Mouse (Mus musculus): Measurements from ENCODE around the gene Kcnmb3. TPM values are rescaled to one million over a fixed set of nuclear protein-coding genes. Genes with fewer than 3 reads are reported as not detected.

Kcnmb3 gene
- polyA plus RNA-seq (2016; fragmentation: Nextera tagmentation; extraction: Ambion mirVana), result 0.09 TPM in 1 of 2 replicates, not detected in the other

- Histone ChIP-seq H3K27ac (replicated peaks) (no peak within 1 kb of the TSS), H3K4me1 (peaks cover 25% of the 10 kb centered on the region), H3K27me3 (replicated peaks; ENCODE audit: low read depth, poor library complexity, severe bottlenecking) (no peaks in the 10 kb centered on the region), H3K36me3 (replicated peaks) (no peaks in the 10 kb centered on the region), H3K4me3 (no peak within 1 kb of the TSS), H3K9me3 (no peaks in the 10 kb centered on the region)
- no peak for DNase-seq (ENCODE audit: low spot score)
- 81% methylated on average over 11 of the region's 11 CpGs for WGBS
Observed at GRCm38 (mm10) chr3:32492097-32493090, at the start of gene Kcnmb3. Gene Kcnmb3 (minus strand): TSS chr3:32492231.

GRCm38 (mm10) chr3:32538091-32538490 lies 46.1 kb upstream of the Kcnmb3 start:
- WGBS, result 86% methylated on average over 5 of the region's 5 CpGs
- Histone ChIP-seq H3K27me3 (replicated peaks; ENCODE audit: low read depth, poor library complexity, severe bottlenecking) (no peaks in the 10 kb centered on the region), H3K9me3 (no peaks in the 10 kb centered on the region), H3K4me1 (no peaks in the 10 kb centered on the region), H3K4me3 (no peak overlapping the region), H3K36me3 (replicated peaks) (peaks cover 82% of the 10 kb centered on the region), H3K27ac (replicated peaks) (no peak overlapping the region)
- no peak for DNase-seq (ENCODE audit: low spot score)

GRCm38 (mm10) chr3:32537556-32537955 lies 45.5 kb upstream of the Kcnmb3 start:
- DNase-seq (ENCODE audit: low spot score), result no peak
- Histone ChIP-seq H3K4me1 (no peaks in the 10 kb centered on the region), H3K27me3 (replicated peaks; ENCODE audit: low read depth, poor library complexity, severe bottlenecking) (no peaks in the 10 kb centered on the region), H3K4me3 (no peak overlapping the region), H3K27ac (replicated peaks) (no peak overlapping the region), H3K36me3 (replicated peaks) (peaks cover 80% of the 10 kb centered on the region), H3K9me3 (no peaks in the 10 kb centered on the region)
- 78% methylated on average over 1 of the region's 1 CpGs for WGBS

DNA sequence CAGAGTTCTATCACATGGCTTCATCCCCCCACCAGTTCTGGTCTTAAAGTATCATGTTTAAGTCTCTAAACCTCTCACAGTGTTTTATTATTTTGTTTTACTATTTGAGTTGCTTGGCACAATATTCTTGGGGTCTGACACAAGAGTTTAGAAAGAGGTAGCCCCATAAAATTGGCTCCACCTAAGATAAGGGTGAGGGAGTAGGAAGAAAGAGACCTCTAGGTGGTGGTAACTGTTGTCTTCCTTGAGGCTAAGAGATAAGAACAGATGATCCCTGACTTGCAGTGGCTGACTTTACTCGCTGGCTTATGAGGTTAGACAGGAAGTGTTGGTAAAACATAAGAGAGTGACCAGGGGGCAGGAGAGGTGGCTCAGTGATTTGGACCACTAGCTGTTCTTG lies 43.7 kb upstream of the Kcnmb3 start:
- Histone ChIP-seq H3K9me3 (no peaks in the 10 kb centered on the region), H3K27me3 (replicated peaks; ENCODE audit: low read depth, poor library complexity, severe bottlenecking) (no peaks in the 10 kb centered on the region), H3K27ac (replicated peaks) (no peak overlapping the region), H3K36me3 (replicated peaks) (peaks cover 81% of the 10 kb centered on the region), H3K4me1 (no peaks in the 10 kb centered on the region), H3K4me3 (no peak overlapping the region)
- no peak for DNase-seq (ENCODE audit: low spot score)
- WGBS, result 75% methylated on average over 1 of the region's 1 CpGs

DNA sequence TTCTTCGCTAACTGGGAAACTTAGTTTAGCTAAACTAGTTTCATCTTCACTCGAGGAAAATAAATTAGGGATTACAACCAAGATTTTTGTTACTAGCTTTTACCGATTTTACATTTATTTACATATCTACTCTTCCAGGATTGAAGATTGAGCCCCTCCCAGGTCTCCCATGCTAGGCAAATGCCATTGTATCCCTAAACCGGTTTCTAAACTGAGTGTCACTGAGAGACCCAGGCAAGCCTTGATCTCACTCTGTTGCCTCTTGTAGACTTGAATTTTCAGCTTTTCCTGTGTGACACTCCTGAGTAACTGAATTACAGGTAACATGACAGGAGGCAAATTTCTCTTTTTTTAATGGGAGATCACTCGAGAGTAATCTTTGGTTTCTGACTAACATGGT lies 38.0 kb upstream of the Kcnmb3 start:
- H3K36me3 ChIP-seq (replicated peaks), result peaks cover 38% of the 10 kb centered on the region
- DNase-seq (ENCODE audit: low spot score), result no peak
- H3K27me3 ChIP-seq (replicated peaks; ENCODE audit: low read depth, poor library complexity, severe bottlenecking), result no peaks in the 10 kb centered on the region
- peak overlapping the region; percentile 85 for H3K4me3 ChIP-seq
- H3K4me1 ChIP-seq, result peaks cover 5% of the 10 kb centered on the region
- 15% methylated on average over 5 of the region's 5 CpGs for WGBS
- H3K9me3 ChIP-seq, result peaks cover 13% of the 10 kb centered on the region
- H3K27ac ChIP-seq (replicated peaks), result peak overlapping the region; percentile 83; the same call in 1 of the 2 replicates

DNA sequence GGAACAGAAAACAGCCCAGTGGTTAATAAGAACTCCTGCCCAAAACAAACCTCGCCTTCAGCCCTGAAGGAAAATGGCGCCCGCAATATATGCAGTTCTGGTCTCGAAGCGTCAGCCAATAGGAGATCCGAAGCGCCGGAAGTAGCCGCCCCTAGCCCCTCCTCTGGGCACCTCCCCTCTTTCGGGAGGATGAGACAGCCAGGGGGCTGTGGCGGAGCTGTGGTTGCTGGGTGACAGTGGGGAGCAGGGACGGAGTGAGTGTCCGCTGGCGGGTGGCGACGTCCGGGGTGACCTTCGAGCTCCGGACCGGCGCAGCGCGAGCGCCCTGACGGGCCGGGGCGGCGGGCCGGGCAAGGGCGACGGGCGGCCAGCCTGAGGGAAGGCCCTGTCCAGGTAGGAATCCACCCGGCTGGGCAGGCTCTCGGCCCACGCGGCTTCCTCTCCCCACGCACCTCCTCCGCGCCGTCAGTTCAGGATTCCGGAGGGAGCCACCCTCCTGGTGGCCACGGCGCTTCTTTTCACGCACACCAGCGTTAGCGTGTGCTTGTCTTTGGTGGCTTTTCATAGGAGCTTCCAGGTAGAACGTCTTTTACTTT lies 37.4 kb upstream of the Kcnmb3 start, which contains the start of gene Mfn1:
TSS of gene Mfn1 (plus strand) at position 163 of the 596 bp plus-strand sequence.
- DNase-seq (ENCODE audit: low spot score), result peak; percentile 94
- peak within 1 kb of the TSS; percentile 85 for H3K4me3 ChIP-seq
- no peaks in the 10 kb centered on the region for H3K27me3 ChIP-seq (replicated peaks; ENCODE audit: low read depth, poor library complexity, severe bottlenecking)
- H3K27ac ChIP-seq (replicated peaks), result peak within 1 kb of the TSS; percentile 83
- peaks cover 13% of the 10 kb centered on the region for H3K9me3 ChIP-seq
- WGBS, result under 1% methylated on average over 47 of the region's 47 CpGs
- peaks cover 37% of the 10 kb centered on the region for H3K36me3 ChIP-seq (replicated peaks)
- peaks cover 5% of the 10 kb centered on the region for H3K4me1 ChIP-seq

DNA sequence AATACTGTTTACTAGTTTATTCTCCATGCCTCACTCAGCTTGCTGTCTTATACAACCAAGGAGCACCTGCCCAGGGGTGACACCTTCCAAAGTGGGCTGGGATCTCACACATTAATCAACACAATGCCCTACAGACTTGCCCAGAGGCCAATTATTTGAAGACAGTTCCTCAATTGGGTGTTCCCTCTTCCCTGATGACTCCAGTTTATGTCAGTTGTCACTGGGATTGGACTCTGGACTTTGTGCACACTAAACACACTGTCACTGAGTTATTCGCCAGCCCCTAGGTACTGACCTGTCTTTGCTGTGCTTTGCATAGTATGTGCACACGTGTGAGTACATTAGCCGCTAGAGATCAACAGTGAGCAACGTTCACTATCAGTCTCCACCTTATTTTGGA lies 35.1 kb upstream of the Kcnmb3 start:
- Histone ChIP-seq H3K27me3 (replicated peaks; ENCODE audit: low read depth, poor library complexity, severe bottlenecking) (no peaks in the 10 kb centered on the region), H3K4me3 (no peak overlapping the region), H3K4me1 (peaks cover 5% of the 10 kb centered on the region), H3K36me3 (replicated peaks) (peaks cover 41% of the 10 kb centered on the region), H3K9me3 (peaks cover 13% of the 10 kb centered on the region), H3K27ac (replicated peaks) (no peak overlapping the region)
- 94% methylated on average over 4 of the region's 4 CpGs for WGBS
- DNase-seq (ENCODE audit: low spot score), result no peak

GRCm38 (mm10) chr3:32513528-32513927 lies 21.5 kb upstream of the Kcnmb3 start:
- Histone ChIP-seq H3K27ac (replicated peaks) (no peak overlapping the region), H3K9me3 (no peaks in the 10 kb centered on the region), H3K4me1 (peaks cover 29% of the 10 kb centered on the region), H3K36me3 (replicated peaks) (peaks cover 51% of the 10 kb centered on the region), H3K27me3 (replicated peaks; ENCODE audit: low read depth, poor library complexity, severe bottlenecking) (no peaks in the 10 kb centered on the region), H3K4me3 (no peak overlapping the region)
- no peak for DNase-seq (ENCODE audit: low spot score)

DNA sequence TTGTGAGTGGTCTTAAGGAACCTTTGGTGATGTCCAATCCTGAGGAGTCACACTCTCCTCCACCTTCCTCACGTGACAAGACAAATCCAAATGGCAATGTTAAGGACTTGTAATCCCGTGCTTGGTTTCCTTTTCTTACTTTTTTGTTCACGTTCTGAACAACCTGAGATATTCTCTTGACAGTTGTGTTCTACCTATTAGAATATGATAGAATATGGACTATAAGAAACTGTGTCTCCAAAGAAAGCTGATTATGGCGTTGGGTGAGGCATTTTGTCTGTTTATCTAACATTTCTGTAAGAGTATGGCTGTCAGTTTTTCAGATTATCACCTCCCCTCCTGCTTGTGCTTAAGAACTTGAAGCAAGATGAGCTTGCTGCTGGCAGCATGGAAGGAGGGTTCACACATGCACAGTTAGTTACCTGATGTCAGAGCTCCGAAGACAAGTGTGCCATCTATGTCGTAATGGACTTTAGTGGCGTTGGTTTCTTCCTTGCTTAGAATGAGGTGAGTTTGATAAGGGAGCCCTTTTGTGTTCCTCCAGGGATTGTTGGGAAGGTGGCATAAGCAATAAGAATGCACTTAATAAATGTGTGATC lies 20.8 kb upstream of the Kcnmb3 start:
- 91% methylated on average over 7 of the region's 7 CpGs for WGBS

GRCm38 (mm10) chr3:32511191-32511550 lies 19.1 kb upstream of the Kcnmb3 start:
- peak overlapping the region; percentile 94 for H3K27ac ChIP-seq (replicated peaks)
- H3K9me3 ChIP-seq, result no peaks in the 10 kb centered on the region
- WGBS, result 8% methylated on average over 13 of the region's 13 CpGs
- H3K27me3 ChIP-seq (replicated peaks; ENCODE audit: low read depth, poor library complexity, severe bottlenecking), result no peaks in the 10 kb centered on the region
- H3K4me1 ChIP-seq, result peaks cover 35% of the 10 kb centered on the region
- no peak for DNase-seq (ENCODE audit: low spot score)
- H3K36me3 ChIP-seq (replicated peaks), result peaks cover 28% of the 10 kb centered on the region
- H3K4me3 ChIP-seq, result peak overlapping the region; percentile 87

More for the DNA sequence above, 20.8 kb upstream of the Kcnmb3 start:
- Histone ChIP-seq H3K36me3 (replicated peaks) (peaks cover 45% of the 10 kb centered on the region), H3K4me1 (peaks cover 31% of the 10 kb centered on the region), H3K27ac (replicated peaks) (no peak overlapping the region), H3K27me3 (replicated peaks; ENCODE audit: low read depth, poor library complexity, severe bottlenecking) (no peaks in the 10 kb centered on the region), H3K9me3 (no peaks in the 10 kb centered on the region), H3K4me3 (no peak overlapping the region)
- no peak for DNase-seq (ENCODE audit: low spot score)

GRCm38 (mm10) chr3:32510375-32511190 lies 18.6 kb upstream of the Kcnmb3 start:
- peak; percentile 98 for DNase-seq (ENCODE audit: low spot score)
- peaks cover 23% of the 10 kb centered on the region for H3K36me3 ChIP-seq (replicated peaks)
- under 1% methylated on average over 67 of the region's 69 CpGs for WGBS

More at GRCm38 (mm10) chr3:32510375-32511190, 18.6 kb upstream of the Kcnmb3 start:
- Histone ChIP-seq H3K9me3 (no peaks in the 10 kb centered on the region), H3K4me3 (peak overlapping the region; percentile 87), H3K27ac (replicated peaks) (peak overlapping the region; percentile 94), H3K27me3 (replicated peaks; ENCODE audit: low read depth, poor library complexity, severe bottlenecking) (no peaks in the 10 kb centered on the region), H3K4me1 (peaks cover 35% of the 10 kb centered on the region)
